Mouse (Mus musculus): ENCODE results near the gene 6430571L13Rik. TPM values are rescaled to one million over a fixed set of nuclear protein-coding genes. Genes with fewer than 3 reads are reported as not detected.
A peak's percentile ranks its signal among the peaks of the same experiment; 100 is the strongest.
"Not testable (repeated sequence)": the region's sequence is repeated elsewhere in the genome, so short reads cannot be mapped to it uniquely, and the experiment has no call there.

Gene 6430571L13Rik
- polyA plus RNA-seq, 1 experiment = 0.29 TPM

GRCm38 (mm10) chr9:107305601-107306542 lies 34.5 kb upstream of the 6430571L13Rik start:
- DNase-seq (ENCODE audit: low read depth in 1 of 2, low spot score in 2 of 2) = no peak
- H3K4me3 ChIP-seq (ENCODE audit: extremely low read depth, insufficient read depth, insufficient read length) = no peak overlapping the region
- WGBS = 49% methylated on average over 13 of the region's 13 CpGs
- no peaks in the 10 kb centered on the region for H3K27me3 ChIP-seq (ENCODE audit: control insufficient read depth, insufficient read depth, low read length)
- TF ChIP-seq CTCF (IDR thresholded peaks at IDR 0.05; ENCODE audit: extremely low read depth, insufficient read depth, insufficient read length, insufficient replicate concordance) = no peak
- no peak for TF ChIP-seq POLR2A (IDR thresholded peaks at IDR 0.05; ENCODE audit: low read depth, low read length)
- no peaks in the 10 kb centered on the region for H3K36me3 ChIP-seq (ENCODE audit: control insufficient read depth, insufficient read depth, low read length)
- H3K4me1 ChIP-seq (ENCODE audit: control insufficient read depth, insufficient read depth, insufficient read length) = no peaks in the 10 kb centered on the region
- no peak overlapping the region for H3K27ac ChIP-seq (ENCODE audit: insufficient read depth, low read length)

GRCm38 (mm10) chr9:107306673-107307072 lies 33.7 kb upstream of the 6430571L13Rik start:
- H3K27me3 ChIP-seq (ENCODE audit: control insufficient read depth, insufficient read depth, low read length); H3K27ac ChIP-seq (ENCODE audit: insufficient read depth, low read length); H3K36me3 ChIP-seq (ENCODE audit: control insufficient read depth, insufficient read depth, low read length); H3K4me1 ChIP-seq (ENCODE audit: control insufficient read depth, insufficient read depth, insufficient read length); H3K4me3 ChIP-seq (ENCODE audit: extremely low read depth, insufficient read depth, insufficient read length); DNase-seq (ENCODE audit: low read depth in 1 of 2, low spot score in 2 of 2): not testable (repeated sequence)
- WGBS = 96% methylated on average over 1 of the region's 1 CpGs

GRCm38 (mm10) chr9:107307099-107307872 lies 33.1 kb upstream of the 6430571L13Rik start:
- no peak for TF ChIP-seq POLR2A (IDR thresholded peaks at IDR 0.05; ENCODE audit: low read depth, low read length)
- no peak for TF ChIP-seq CTCF (IDR thresholded peaks at IDR 0.05; ENCODE audit: extremely low read depth, insufficient read depth, insufficient read length, insufficient replicate concordance)
- DNase-seq (ENCODE audit: low read depth in 1 of 2, low spot score in 2 of 2) = no peak
- no peaks in the 10 kb centered on the region for H3K4me1 ChIP-seq (ENCODE audit: control insufficient read depth, insufficient read depth, insufficient read length)
- no peaks in the 10 kb centered on the region for H3K36me3 ChIP-seq (ENCODE audit: control insufficient read depth, insufficient read depth, low read length)
- 74% methylated on average over 11 of the region's 11 CpGs for WGBS
- H3K27ac ChIP-seq (ENCODE audit: insufficient read depth, low read length) = 0 out of 2 replicates have a peak overlapping the region, but pooled peaks have one; percentile 8
- H3K4me3 ChIP-seq (ENCODE audit: extremely low read depth, insufficient read depth, insufficient read length) = no peak overlapping the region
- H3K27me3 ChIP-seq (ENCODE audit: control insufficient read depth, insufficient read depth, low read length) = no peaks in the 10 kb centered on the region

GRCm38 (mm10) chr9:107307886-107308285 lies 32.5 kb upstream of the 6430571L13Rik start:
- Histone ChIP-seq H3K4me3 (ENCODE audit: extremely low read depth, insufficient read depth, insufficient read length) (no peak overlapping the region), H3K27ac (ENCODE audit: insufficient read depth, low read length) (0 out of 2 replicates have a peak overlapping the region, but pooled peaks have one; percentile 8), H3K27me3 (ENCODE audit: control insufficient read depth, insufficient read depth, low read length) (no peaks in the 10 kb centered on the region), H3K4me1 (ENCODE audit: control insufficient read depth, insufficient read depth, insufficient read length) (peaks cover 4% of the 10 kb centered on the region; the same call in 1 of the 2 replicates), H3K36me3 (ENCODE audit: control insufficient read depth, insufficient read depth, low read length) (no peaks in the 10 kb centered on the region)
- TF ChIP-seq POLR2A (IDR thresholded peaks at IDR 0.05; ENCODE audit: low read depth, low read length) = no peak
- TF ChIP-seq CTCF (IDR thresholded peaks at IDR 0.05; ENCODE audit: extremely low read depth, insufficient read depth, insufficient read length, insufficient replicate concordance) = no peak
- DNase-seq (ENCODE audit: low read depth in 1 of 2, low spot score in 2 of 2) = no peak
- 34% methylated on average over 12 of the region's 12 CpGs for WGBS

- TF ChIP-seq POLR2A (IDR thresholded peaks at IDR 0.05; ENCODE audit: low read depth, low read length) = no peak
- no peak for TF ChIP-seq CTCF (IDR thresholded peaks at IDR 0.05; ENCODE audit: extremely low read depth, insufficient read depth, insufficient read length, insufficient replicate concordance)
- Histone ChIP-seq H3K36me3 (ENCODE audit: control insufficient read depth, insufficient read depth, low read length) (no peaks in the 10 kb centered on the region), H3K4me3 (ENCODE audit: extremely low read depth, insufficient read depth, insufficient read length) (no peak overlapping the region), H3K4me1 (ENCODE audit: control insufficient read depth, insufficient read depth, insufficient read length) (peaks cover 8% of the 10 kb centered on the region; the same call in 1 of the 2 replicates), H3K27ac (ENCODE audit: insufficient read depth, low read length) (no peak overlapping the region), H3K27me3 (ENCODE audit: control insufficient read depth, insufficient read depth, low read length) (no peaks in the 10 kb centered on the region)
- no peak for DNase-seq (ENCODE audit: low read depth in 1 of 2, low spot score in 2 of 2)
- WGBS = 94% methylated on average over 9 of the region's 9 CpGs
Observed at GRCm38 (mm10) chr9:107308346-107309000, 31.9 kb upstream of the 6430571L13Rik start.

GRCm38 (mm10) chr9:107309171-107309570 lies 31.2 kb upstream of the 6430571L13Rik start:
- no peak for TF ChIP-seq CTCF (IDR thresholded peaks at IDR 0.05; ENCODE audit: extremely low read depth, insufficient read depth, insufficient read length, insufficient replicate concordance)
- no peak for TF ChIP-seq POLR2A (IDR thresholded peaks at IDR 0.05; ENCODE audit: low read depth, low read length)

More at GRCm38 (mm10) chr9:107309171-107309570, 31.2 kb upstream of the 6430571L13Rik start:
- Histone ChIP-seq H3K4me3 (ENCODE audit: extremely low read depth, insufficient read depth, insufficient read length) (no peak overlapping the region), H3K4me1 (ENCODE audit: control insufficient read depth, insufficient read depth, insufficient read length) (peaks cover 11% of the 10 kb centered on the region; the same call in 1 of the 2 replicates), H3K27ac (ENCODE audit: insufficient read depth, low read length) (no peak overlapping the region), H3K27me3 (ENCODE audit: control insufficient read depth, insufficient read depth, low read length) (no peaks in the 10 kb centered on the region), H3K36me3 (ENCODE audit: control insufficient read depth, insufficient read depth, low read length) (no peaks in the 10 kb centered on the region)
- WGBS = 76% methylated on average over 9 of the region's 9 CpGs
- DNase-seq (ENCODE audit: low read depth in 1 of 2, low spot score in 2 of 2) = no peak
